Mouse (Mus musculus) CD4-positive, CD25-positive, alpha-beta regulatory T cell (primary cell): ENCODE measurements around the gene Chtf18. TPM values are rescaled to one million over a fixed set of nuclear protein-coding genes. Genes with fewer than 3 reads are reported as not detected.

Source experiments
- polyA plus RNA-seq: library from polyadenylated mRNA; unstranded; fragments of 100-300 nt; shearing (Covaris generic); gene quantifications from one replicate; pipeline ENCODE4 v1.2.1, GENCODE M21; 2017

Chtf18 gene
- 6.4 TPM for polyA plus RNA-seq

GRCm38 (mm10) chr17:25727265-25728008 is at the start of gene Chtf18, which contains the start of gene Rpusd1:
Chtf18 (minus strand) TSS chr17:25727419.
Rpusd1 (plus strand) TSS chr17:25727670.

GRCm38 (mm10) chr17:25773549-25774120 is 46.4 kb upstream of the Chtf18 start, which contains the start of gene Narfl:
Narfl (plus strand) TSS chr17:25773776.

GRCm38 (mm10) chr17:25754241-25754640 is 27.0 kb upstream of the Chtf18 start, which contains the start of gene Msln:
Msln (minus strand) TSS chr17:25754378.

GRCm38 (mm10) chr17:25735745-25736144 is 8.5 kb upstream of the Chtf18 start, which contains the start of gene Mslnl:
Mslnl (plus strand) TSS chr17:25736042.

GRCm38 (mm10) chr17:25716711-25717637 is 10.2 kb downstream of the Chtf18 start, which contains the start of gene Gng13:
Gng13 (plus strand) TSS chr17:25717171.

Other genes starting within 250 kb of the Chtf18 start
- not detected for gene Sstr5, start 230.1 kb downstream of the Chtf18 start, polyA plus RNA-seq
- gene Sox8, start 156.7 kb downstream of the Chtf18 start, polyA plus RNA-seq = not detected
- gene Lmf1, start 148.3 kb downstream of the Chtf18 start, polyA plus RNA-seq = 22.4 TPM
- gene Gng13, start 10.2 kb downstream of the Chtf18 start, polyA plus RNA-seq = not detected
- 14.6 TPM for gene Rpusd1, start 251 bp upstream of the Chtf18 start, polyA plus RNA-seq
- 0.07 TPM for gene Mslnl, start 8.6 kb upstream of the Chtf18 start, polyA plus RNA-seq
- gene Msln, start 27.0 kb upstream of the Chtf18 start, polyA plus RNA-seq = not detected
- gene Narfl, start 46.4 kb upstream of the Chtf18 start, polyA plus RNA-seq = 28.1 TPM
- 51.4 TPM for gene Haghl, start 58.3 kb upstream of the Chtf18 start, polyA plus RNA-seq
- gene Ccdc78, start 59.2 kb upstream of the Chtf18 start, polyA plus RNA-seq = 0.49 TPM
- gene Fam173a, start 65.5 kb upstream of the Chtf18 start, polyA plus RNA-seq = 223 TPM
- gene AC134908.4, start 68.2 kb upstream of the Chtf18 start, polyA plus RNA-seq = 1.6 TPM
- 45.7 TPM for gene Metrn, start 69.7 kb upstream of the Chtf18 start, polyA plus RNA-seq
- 0.13 TPM for gene Fbxl16, start 81.7 kb upstream of the Chtf18 start, polyA plus RNA-seq
- 44.1 TPM for gene Wdr24, start 96.2 kb upstream of the Chtf18 start, polyA plus RNA-seq
- 36.7 TPM for gene Jmjd8, start 101.4 kb upstream of the Chtf18 start, polyA plus RNA-seq
- 169 TPM for gene Stub1, start 106.0 kb upstream of the Chtf18 start, polyA plus RNA-seq
- gene Rhbdl1, start 109.9 kb upstream of the Chtf18 start, polyA plus RNA-seq = 2.1 TPM
- gene Gm20683, start 114.3 kb upstream of the Chtf18 start, polyA plus RNA-seq = 2.6 TPM
- gene Rhot2, start 117.4 kb upstream of the Chtf18 start, polyA plus RNA-seq = 41.0 TPM
- 8.8 TPM for gene Wdr90, start 134.1 kb upstream of the Chtf18 start, polyA plus RNA-seq
- 5.2 TPM for gene Mcrip2, start 141.3 kb upstream of the Chtf18 start, polyA plus RNA-seq
- 82.8 TPM for gene Mettl26, start 147.7 kb upstream of the Chtf18 start, polyA plus RNA-seq
- 1.3 TPM for gene Wfikkn1, start 153.4 kb upstream of the Chtf18 start, polyA plus RNA-seq
- gene Rab40c, start 192.3 kb upstream of the Chtf18 start, polyA plus RNA-seq = 31.6 TPM
- gene Pigq, start 217.5 kb upstream of the Chtf18 start, polyA plus RNA-seq = 55.2 TPM
- not detected for gene Nhlrc4, start 217.5 kb upstream of the Chtf18 start, polyA plus RNA-seq
- gene A930017K11Rik, start 225.1 kb upstream of the Chtf18 start, polyA plus RNA-seq = not detected